Mouse (Mus musculus) gastrocnemius, postnatal 25 days (tissue): ENCODE measurements around the gene Otop1. TPM values are rescaled to one million over a fixed set of nuclear protein-coding genes. Genes with fewer than 3 reads are reported as not detected.
A peak's percentile ranks its signal among the peaks of the same experiment; 100 is the strongest.

Experiments used
- DNase-seq: peaks from one replicate; pipeline ENCODE4 v3.0.0; 2022
- total RNA-seq, 2 experiments: library from RNA; stranded (reverse); gene quantifications; 1 replicate in 1 of 2; 2 replicates in 1 of 2; pipeline ENCODE4 v1.2.3; 2021

Gene Otop1
- total RNA-seq, 2 experiments from 2014 or later = 0.36 to 0.38 TPM

DNA sequence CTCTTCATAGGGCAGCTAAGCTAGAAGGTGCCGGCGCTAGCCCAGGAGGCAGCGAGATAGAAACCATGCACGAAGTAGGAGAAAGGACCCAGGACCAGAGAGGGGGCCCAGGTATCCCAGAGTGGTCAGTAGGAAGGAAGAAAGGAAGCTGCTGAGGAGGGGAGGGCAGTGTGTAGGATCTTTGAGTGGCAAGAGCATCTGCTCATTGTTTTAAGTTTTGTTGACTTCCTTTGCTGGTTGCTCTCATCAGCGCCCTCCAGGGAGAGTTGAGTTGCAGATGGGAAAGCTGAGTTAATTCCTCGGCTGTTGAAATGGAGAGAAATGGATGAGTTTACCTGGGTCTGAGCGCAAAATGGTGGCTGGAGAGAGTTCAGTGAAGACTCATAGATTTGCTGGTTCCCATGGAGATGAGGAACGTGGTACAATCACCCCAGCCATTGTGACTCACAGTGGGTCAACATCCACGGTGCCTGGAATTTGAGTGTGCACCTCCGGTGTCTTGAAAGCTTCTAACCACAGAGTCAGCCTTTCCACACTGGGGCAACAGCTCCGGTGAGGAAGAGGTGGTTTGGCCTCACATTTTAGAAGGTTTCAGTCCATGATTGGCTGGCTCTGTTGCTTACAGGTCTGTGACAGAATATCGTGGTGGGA, 26.1 kb downstream of the Otop1 start:
- no peak for DNase-seq

DNA sequence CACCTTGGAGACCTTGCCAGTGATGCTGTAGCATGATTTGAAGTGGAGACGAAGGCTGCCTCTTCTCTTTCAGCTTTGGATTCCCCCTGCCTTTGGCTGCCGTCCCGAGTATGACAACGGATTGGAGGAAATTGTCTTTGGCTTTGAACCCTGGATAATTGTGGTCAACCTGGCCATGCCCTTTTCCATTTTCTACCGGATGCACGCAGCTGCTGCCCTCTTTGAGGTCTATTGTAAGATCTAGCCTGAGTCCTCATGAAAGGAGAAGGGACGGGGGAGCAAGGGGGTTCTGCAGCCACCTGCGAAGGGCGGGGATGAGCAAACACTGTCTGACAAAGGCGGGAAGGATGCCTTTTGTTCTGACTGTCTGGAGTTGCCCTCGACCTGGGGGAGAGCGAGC, 26.9 kb downstream of the Otop1 start:
- no peak for DNase-seq

DNA sequence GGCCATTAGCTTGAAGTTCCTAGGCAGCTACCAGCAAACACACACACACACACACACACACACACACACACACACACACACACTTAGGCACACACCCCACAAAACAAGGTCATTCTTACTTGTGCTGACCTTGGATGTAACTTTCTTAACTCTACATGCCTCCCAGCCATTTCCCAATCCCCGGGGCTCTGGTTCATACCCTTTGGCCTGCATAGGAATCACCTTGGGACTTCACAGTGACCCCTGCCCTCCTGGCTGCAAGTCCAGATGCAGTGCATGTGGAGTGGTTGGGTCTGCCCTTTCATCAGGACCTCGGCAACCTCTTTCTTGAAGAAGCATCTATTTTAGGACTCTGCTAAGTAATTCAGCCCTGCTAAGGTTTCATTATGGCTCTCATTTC, 29.5 kb downstream of the Otop1 start:
- DNase-seq = no peak

DNA sequence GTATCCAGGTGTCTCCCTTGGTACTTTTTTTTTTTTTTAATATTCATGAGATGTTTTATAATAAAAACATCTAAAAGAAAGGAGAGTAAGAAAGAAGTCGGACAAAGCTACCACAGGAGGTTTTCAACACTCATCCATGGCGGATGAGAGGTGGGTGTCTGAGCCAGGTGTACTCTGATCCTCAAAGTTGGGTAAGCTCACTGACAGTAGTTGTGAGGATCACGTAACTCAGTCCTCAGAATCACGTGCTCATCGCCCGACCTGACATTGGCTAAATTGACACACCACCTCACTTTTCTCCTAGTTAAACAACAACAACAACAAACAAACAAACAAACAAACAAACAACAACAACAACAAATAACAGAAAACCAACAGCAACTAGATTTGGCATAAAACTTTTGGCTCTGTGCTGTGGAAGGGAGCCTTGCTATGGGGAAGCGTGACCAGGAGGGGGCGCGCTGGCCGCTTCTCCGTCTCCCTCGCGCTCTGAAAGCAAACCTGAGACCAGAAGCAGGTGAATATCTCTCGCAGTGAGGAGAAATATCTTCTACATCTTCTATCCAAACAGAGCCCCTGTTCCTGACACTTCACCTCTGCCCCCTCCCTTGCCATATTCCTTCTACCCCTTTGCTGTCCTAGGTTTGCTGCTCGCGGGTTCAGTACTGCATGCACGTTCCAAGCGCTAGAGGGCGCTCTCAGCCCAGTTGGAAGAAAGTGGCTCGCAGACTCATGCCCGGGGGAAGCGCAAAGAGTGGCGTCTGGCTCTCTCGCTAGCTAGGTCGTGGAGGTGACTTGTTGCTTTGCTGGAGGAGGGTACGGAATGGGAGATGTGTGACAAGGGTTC, 31.7 kb downstream of the Otop1 start:
- peak; percentile 68 for DNase-seq

DNA sequence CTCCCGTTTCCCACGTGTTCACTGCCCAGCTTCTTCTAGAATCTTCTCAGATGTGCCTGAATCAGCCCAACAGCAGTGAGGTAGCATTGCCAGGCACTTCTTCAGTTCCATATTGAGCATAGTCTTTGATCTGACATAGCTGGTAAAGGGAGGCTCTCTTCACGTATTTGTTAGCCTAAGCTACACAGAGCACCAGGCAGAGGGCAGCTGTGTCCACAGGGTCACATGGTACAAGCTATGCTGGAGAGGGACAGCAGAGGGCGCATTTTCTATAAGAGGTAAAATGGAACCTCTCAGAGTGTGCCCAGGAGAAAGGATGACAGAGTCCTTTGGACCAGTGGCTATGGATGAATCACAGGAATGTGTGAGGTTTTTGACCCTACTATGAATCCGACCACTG, 33.1 kb downstream of the Otop1 start:
- DNase-seq = no peak

DNA sequence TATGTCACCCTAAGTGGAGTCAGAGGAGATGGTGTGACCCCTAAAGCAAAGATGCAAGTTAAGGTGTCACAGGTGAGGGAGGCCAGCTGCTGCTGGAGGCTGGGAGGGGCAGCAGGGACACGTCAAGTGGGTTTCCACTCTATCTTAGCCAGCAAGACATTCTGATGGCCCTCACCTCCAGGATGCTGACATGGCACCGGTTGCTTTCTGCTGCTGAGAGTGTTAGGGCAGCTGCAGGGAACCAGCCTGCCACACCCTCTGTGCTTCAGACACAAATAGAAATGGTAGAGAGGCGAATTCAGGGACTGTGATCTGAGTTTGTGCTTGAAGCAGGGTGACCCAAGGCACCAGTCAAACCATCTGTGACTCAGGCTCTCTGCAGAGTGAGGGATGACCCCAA, 34.0 kb downstream of the Otop1 start:
- no peak for DNase-seq

DNA sequence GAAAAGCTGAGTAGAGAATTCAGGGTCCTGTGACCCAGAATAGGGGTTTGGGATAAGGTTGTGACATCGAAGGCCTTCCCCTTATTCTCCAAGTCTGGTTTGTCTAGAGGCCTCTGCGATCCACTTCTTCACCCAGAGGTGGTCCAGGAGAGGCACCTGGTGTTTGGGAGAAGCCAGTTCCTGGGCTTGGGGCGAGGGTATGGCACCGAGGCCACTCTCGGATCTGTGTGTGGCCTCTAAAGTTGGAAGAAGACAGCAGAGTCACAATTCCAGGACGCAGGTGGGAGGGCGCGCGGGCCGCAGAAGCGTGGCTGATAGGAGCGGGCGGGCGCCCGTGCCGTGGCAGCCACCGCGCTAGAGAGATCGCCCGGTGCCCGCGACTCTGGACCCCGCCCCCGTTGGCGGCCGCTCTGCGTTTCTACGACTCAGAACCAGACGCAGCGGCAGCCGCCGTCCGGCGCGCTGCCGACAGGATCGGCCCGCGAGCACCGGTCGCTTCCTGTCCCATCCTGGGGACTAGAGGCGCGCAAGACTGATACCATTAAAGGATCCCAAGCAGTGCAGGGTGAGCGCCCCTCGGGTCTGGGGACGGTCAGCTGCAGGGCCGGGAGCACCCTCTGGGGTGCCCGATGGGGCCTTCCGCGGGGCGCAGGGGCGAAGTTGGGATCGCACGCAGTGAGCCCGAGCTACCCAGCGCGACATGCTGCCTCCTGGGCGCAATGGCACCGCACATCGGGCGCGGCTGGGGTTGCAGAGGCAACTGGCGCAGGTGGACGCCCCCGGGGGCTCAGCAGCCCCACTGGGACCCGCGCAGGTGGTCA, 43.4 kb downstream of the Otop1 start, which contains the start of gene Drd5:
Drd5 (plus strand) TSS at position 402 of the 821 bp plus-strand sequence.
- no peak for DNase-seq

DNA sequence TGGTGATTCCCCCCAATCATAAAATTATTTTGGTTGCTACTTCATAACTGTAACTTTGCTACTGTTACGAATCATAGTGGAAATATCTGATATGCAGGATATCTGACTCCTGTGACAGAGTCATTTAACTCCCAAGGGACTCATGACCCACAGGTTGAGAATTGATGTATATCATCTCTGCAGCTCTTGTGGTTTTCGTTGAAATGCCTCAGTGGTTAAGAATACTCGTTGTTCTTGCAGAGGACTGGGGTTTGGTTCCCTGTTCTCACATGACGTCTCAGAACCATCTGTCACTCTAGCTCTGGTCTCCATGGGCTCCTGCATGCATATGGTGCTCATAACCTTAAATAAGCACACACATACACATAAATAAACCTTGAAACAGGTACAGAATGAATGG, 57.6 kb downstream of the Otop1 start:
- no peak for DNase-seq

DNA sequence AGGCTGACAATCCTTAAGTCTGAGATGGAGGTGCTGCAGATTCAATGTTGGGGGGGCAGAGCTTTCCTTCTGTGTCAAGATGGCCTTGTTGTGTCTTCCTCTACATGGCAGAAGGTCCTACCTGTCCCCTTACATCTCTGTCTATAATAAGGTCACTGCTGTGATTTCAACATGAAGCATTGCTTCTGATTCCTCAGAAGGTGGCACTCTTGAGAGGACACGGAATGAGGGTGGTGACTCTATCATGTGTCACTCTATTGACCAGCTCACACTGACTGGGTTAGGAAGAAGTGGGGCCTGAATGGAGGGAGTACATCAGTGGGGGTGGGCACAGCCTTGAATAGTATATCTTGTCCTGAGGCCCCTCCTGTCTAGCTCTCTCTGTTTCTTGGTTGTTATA, 58.8 kb downstream of the Otop1 start:
- no peak for DNase-seq

DNA sequence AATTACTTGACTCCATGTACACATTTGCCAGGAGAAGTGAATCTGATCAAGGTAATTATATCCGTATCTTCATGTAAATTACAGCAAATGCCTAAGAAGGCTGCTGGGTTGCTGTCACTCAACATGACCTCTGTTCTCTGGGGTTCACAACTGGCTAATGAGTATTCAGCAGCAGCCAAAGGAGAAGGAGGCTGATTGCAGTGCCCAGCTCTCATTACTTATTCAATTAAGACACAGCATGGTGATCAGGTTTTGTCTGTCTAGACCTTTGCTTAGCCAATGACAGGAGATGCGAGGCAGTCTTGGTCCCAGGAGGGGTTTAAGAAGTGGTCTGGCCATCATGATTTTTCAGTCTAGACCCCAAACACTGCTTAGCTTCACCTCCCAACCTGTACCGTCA, 67.3 kb downstream of the Otop1 start:
- DNase-seq = no peak

DNA sequence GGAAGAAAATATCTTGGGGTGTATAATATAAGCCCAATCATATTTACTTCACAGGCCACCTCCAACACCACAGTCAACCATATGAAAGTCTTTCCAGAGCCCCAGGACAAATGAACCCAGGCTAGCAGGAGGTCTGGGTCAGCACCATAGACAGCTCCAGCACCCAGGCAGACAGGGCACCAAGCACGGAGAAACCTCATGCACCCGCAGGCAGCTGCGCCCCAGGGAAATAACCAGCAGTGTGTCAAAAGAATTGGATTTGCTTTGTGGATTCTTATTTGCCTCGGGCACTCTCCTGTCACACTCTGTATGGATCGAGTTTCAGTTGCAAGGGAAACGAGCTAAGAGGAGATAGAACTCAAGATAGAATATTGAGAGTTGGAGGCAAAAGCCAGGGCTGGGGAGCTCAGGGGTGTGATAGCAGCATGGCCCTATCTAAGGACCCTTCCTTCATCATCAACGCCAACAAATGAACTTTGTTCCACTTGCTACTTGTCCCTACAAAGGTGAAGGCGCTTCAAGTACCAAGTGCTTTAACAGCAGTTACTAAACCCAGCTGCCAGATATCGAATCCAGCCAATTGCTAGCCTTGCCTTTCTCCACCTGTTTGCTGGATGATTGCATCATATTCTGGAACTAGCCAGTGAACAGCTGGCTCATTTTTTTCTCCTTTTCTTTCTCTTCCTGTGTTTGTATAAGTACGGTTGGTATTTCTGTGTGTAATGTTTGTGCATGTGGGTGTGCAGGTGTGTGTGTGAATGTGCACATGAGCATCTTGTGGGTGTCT, 71.1 kb downstream of the Otop1 start:
- no peak for DNase-seq

DNA sequence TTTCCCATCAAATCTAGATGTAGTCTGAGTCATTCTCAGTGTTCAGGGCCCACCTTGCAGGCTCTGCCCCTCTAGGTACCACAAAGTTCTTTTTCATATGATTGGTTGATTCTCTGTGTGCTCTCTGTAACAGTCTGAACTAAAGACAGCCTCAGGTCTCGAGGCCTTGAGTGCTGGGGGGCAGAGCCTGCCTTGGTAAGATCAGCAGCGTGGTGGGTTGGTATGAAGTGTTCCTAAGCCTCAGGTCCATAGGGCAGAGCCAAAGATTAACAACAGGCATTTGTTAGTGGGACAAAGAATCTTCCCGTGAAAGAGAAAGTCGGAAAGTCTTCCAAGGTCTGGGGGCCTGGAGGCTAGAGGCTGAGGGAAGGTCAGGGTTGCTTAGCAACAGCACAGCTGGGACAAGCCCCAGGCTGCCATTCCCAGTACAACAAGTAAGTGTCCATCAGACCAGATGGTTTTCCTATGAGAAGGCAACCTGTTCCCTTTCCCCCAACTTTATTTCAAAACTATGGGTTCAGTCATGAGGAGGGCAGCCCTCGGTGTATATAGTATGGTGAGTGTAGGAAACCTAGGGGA, 74.7 kb downstream of the Otop1 start:
- DNase-seq = no peak

Other genes starting within 250 kb of the Otop1 start
- 10 to 100 TPM; 14.5 to 15.8 TPM for gene Stx18, start 237.2 kb upstream of the Otop1 start, total RNA-seq
- gene Nsg1, start 116.1 kb upstream of the Otop1 start, total RNA-seq = 1 to 10 TPM; 3.2 TPM
- gene Zbtb49, start 55.5 kb upstream of the Otop1 start, total RNA-seq = 1 to 10 TPM; 2.4 to 2.6 TPM
- gene Lyar, start 55.5 kb upstream of the Otop1 start, total RNA-seq = 10 to 100 TPM; 15.5 to 17.4 TPM
- gene Tmem128, start 15.8 kb upstream of the Otop1 start, total RNA-seq = 1 to 10 TPM; 6.1 to 8.1 TPM
- not detected for gene Drd5, start 43.4 kb downstream of the Otop1 start, total RNA-seq
- gene Slc2a9, start 227.2 kb downstream of the Otop1 start, total RNA-seq = under 1 TPM; 0.10 to 0.43 TPM